Mouse (Mus musculus) olfactory bulb, adult 2 months (tissue): ENCODE measurements around the gene Sfxn2. TPM values are rescaled to one million over a fixed set of nuclear protein-coding genes. Genes with fewer than 3 reads are reported as not detected.

Experiments used
- H3K27ac ChIP-seq: fragments of 200-500 bp; 2 replicates; pipeline ENCODE4 v1.5.1; 2012; ENCODE audit warnings: low read depth, low read length; ENCODE audit not compliant: insufficient read depth
- H3K4me1 ChIP-seq: fragments of 200-500 bp; 2 replicates; pipeline ENCODE4 v1.6.1; 2012; ENCODE audit warnings: low read length; ENCODE audit not compliant: control insufficient read depth, insufficient read depth
- H3K4me3 ChIP-seq: fragments of 200-500 bp; 2 replicates; pipeline ENCODE4 v1.5.1; 2012; ENCODE audit warnings: mild to moderate bottlenecking, low read depth, low read length, moderate library complexity; ENCODE audit not compliant: insufficient read depth
- CTCF ChIP-seq: fragments of 200-500 bp; IDR thresholded peaks from 2 replicates; pipeline ENCODE4 v1.5.1; 2012; ENCODE audit warnings: low read depth, mild to moderate bottlenecking, low read length, moderate library complexity; ENCODE audit not compliant: insufficient read depth
- POLR2A ChIP-seq: fragments of 200-500 bp; IDR thresholded peaks from 2 replicates; pipeline ENCODE4 v1.6.1; 2012; ENCODE audit warnings: mild to moderate bottlenecking, low read depth, low read length, moderate library complexity; ENCODE audit not compliant: insufficient read depth
- WGBS: fragments of 180-500 bp; shearing (Covaris S2); methylation state at CpG from one replicate; pipeline ENCODE4 v1.1.7; 2018; 5-methylcytosine and 5-hydroxymethylcytosine counted together
- polyA plus RNA-seq: library from polyadenylated mRNA; stranded (reverse); fragments of >200 nt; gene quantifications from 2 replicates; pipeline ENCODE4 v1.2.4, GENCODE M21; 2012; ENCODE audit warnings: low replicate concordance; ENCODE audit not compliant: missing spikeins, insufficient read depth, insufficient read length

The Sfxn2 gene
- polyA plus RNA-seq, 1 experiment: not detected

- WGBS: 1% methylated on average over 20 of the region's 20 CpGs
- Histone ChIP-seq H3K27ac (peak overlapping the region; percentile 95), H3K4me1 (peaks cover 75% of the 10 kb centered on the region), H3K4me3 (peak overlapping the region; percentile 35)
- no peak for TF ChIP-seq POLR2A
- TF ChIP-seq CTCF: no peak
These were observed 44.5 kb upstream of the Sfxn2 start for GRCm38 (mm10) chr19:46528529-46529213.

- no peak overlapping the region for H3K4me3 ChIP-seq
- 33% methylated on average over 13 of the region's 13 CpGs for WGBS
- peaks cover 63% of the 10 kb centered on the region for H3K4me1 ChIP-seq
- peak overlapping the region; percentile 61 for H3K27ac ChIP-seq
- TF ChIP-seq CTCF: no peak
- TF ChIP-seq POLR2A: no peak
These were observed 43.3 kb upstream of the Sfxn2 start for GRCm38 (mm10) chr19:46529601-46530448.

- WGBS: 29% methylated on average over 8 of the region's 8 CpGs
- H3K4me3 ChIP-seq: no peak overlapping the region
- TF ChIP-seq CTCF (no peak), POLR2A (no peak)
- 0 out of 2 replicates have a peak overlapping the region, but pooled peaks have one; percentile 18 for H3K27ac ChIP-seq
- H3K4me1 ChIP-seq: peaks cover 60% of the 10 kb centered on the region
These were observed 42.6 kb upstream of the Sfxn2 start for GRCm38 (mm10) chr19:46530449-46530990.

- no peak for TF ChIP-seq POLR2A
- TF ChIP-seq CTCF: no peak
- H3K27ac ChIP-seq: peak overlapping the region; percentile 58
- 13% methylated on average over 16 of the region's 16 CpGs for WGBS
- H3K4me1 ChIP-seq: peaks cover 56% of the 10 kb centered on the region
- H3K4me3 ChIP-seq: no peak overlapping the region
These were observed 41.8 kb upstream of the Sfxn2 start for GRCm38 (mm10) chr19:46531071-46532030.

GRCm38 (mm10) chr19:46532031-46532688, 41.0 kb upstream of the Sfxn2 start:
- TF ChIP-seq POLR2A: no peak
- no peak for TF ChIP-seq CTCF
- Histone ChIP-seq H3K4me1 (peaks cover 55% of the 10 kb centered on the region), H3K4me3 (no peak overlapping the region), H3K27ac (no peak overlapping the region)
- WGBS: 28% methylated on average over 10 of the region's 10 CpGs

GRCm38 (mm10) chr19:46533066-46533465, 40.1 kb upstream of the Sfxn2 start:
- 86% methylated on average over 4 of the region's 4 CpGs for WGBS
- peaks cover 47% of the 10 kb centered on the region for H3K4me1 ChIP-seq
- TF ChIP-seq POLR2A (no peak), CTCF (no peak)
- H3K4me3 ChIP-seq: no peak overlapping the region
- H3K27ac ChIP-seq: no peak overlapping the region

GRCm38 (mm10) chr19:46533525-46533924, 39.6 kb upstream of the Sfxn2 start:
- TF ChIP-seq CTCF: no peak
- no peak for TF ChIP-seq POLR2A
- 90% methylated on average over 5 of the region's 5 CpGs for WGBS
- no peak overlapping the region for H3K4me3 ChIP-seq
- no peak overlapping the region for H3K27ac ChIP-seq
- peaks cover 43% of the 10 kb centered on the region for H3K4me1 ChIP-seq
